Mouse (Mus musculus) activated CD4-positive, CD25-positive, alpha-beta regulatory T cell, adult 4 months (primary cell): ENCODE data around the gene Ankib1. TPM values are rescaled to one million over a fixed set of nuclear protein-coding genes. Genes with fewer than 3 reads are reported as not detected.
A peak's percentile ranks its signal among the peaks of the same experiment; 100 is the strongest.
"Not testable (repeated sequence)": the region's sequence is repeated elsewhere in the genome, so short reads cannot be mapped to it uniquely, and the experiment has no call there.

Experiments used
- ATAC-seq: one replicate; pipeline ENCODE4 v1.8.0; 2017
- polyA plus RNA-seq, 2 experiments: library from polyadenylated mRNA; unstranded; fragments of 100-300 nt; shearing (Covaris generic); gene quantifications; one replicate each; pipeline ENCODE4 v1.2.1; 2017

Ankib1 gene
- 10 to 100 TPM; 13.8 to 22.9 TPM for polyA plus RNA-seq

- ATAC-seq, result peak; percentile 81
Measured at GRCm38 (mm10) chr5:3802433-3803291, at the start of gene Ankib1, which contains the start of gene Krit1. Gene Ankib1, minus strand, starts transcription at chr5:3802925. Gene Krit1, plus strand, starts transcription at chr5:3803184.

DNA sequence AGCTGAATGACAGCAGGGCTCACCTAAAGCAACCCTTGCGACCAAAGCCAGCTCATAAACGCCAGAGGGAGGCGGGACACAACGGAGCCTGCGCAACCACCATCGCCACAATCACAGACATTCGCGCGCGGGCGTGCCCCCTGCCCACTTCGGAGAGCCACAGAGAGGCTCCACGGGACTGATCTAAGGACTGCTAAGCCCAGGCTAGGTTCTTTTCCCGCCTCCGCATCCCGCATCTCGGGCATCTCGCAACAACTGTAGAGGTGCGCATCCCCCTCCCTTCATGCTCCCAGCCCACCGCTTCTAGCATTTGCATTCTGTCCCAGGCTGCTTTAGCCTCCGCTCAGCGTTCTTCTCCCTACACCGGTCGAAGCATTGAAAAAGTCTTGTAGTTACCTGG is 42.3 kb upstream of the Ankib1 start, which contains the start of gene Lrrd1:
Gene Lrrd1 (plus strand): TSS at position 148 of the 400 bp plus-strand sequence.
- ATAC-seq, result no peak

DNA sequence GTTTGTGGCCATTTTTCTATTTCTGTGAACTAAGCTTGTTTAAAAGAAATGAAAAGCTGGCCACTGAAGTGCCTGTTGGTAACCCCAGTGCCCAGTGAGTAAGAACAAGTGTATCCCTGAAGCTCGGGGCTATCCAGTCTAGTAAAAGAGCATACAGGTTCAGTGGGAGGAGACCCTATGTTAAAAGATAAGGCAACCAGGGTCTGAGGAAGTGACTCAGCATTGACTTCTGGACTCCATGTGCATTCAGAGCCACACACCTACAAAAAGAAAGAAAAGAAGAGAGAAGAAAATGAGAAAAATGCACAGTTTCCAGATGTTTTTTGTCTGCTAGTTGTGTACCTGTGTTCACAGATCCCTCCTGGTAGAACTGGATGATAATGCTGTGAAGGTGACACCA is 31.4 kb upstream of the Ankib1 start:
- ATAC-seq, result no peak

GRCm38 (mm10) chr5:3808472-3808871 is 5.7 kb upstream of the Ankib1 start:
- no peak for ATAC-seq

DNA sequence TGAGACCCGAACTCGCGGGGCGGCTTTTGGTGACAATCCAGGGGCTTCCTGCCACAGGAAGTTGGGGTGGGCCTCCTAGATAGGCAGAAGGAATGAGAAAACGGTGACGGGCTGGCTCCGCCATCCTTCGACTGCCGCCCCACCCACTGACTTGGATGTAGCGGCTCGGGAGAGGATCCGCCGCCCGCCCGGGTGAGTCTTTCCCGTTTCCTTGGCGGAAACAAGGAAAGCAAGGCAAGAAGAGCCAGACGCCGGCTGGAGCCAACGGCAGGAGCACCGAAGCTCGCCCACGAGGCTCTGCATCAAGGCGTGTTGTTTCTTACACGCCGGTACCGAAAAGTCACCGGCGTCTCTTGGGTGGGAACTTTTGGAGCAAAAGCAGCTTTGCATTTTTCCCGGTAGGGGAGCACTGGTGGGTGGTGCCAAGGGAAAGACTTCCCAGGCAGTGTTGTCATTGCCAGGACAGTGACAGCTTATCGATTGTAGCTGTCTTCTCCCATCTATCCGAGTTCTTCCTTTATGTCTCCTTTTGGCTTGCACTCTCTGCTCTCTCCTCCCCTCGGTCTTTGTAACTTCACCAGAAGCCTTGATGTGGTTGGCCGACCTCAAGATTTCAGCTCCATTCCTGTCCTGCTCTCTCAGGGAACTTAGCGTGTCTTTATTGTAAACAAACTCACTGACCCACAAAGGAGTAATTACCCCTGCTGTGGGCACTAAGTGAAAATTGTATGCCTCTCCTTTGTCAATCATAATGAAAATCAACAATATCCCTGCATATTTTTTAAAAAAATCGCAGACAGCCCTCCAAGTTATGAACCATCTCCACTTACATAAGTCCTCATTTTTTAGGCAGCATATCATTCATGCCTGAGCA is 804 bp upstream of the Ankib1 start:
- peak; percentile 37 for ATAC-seq

DNA sequence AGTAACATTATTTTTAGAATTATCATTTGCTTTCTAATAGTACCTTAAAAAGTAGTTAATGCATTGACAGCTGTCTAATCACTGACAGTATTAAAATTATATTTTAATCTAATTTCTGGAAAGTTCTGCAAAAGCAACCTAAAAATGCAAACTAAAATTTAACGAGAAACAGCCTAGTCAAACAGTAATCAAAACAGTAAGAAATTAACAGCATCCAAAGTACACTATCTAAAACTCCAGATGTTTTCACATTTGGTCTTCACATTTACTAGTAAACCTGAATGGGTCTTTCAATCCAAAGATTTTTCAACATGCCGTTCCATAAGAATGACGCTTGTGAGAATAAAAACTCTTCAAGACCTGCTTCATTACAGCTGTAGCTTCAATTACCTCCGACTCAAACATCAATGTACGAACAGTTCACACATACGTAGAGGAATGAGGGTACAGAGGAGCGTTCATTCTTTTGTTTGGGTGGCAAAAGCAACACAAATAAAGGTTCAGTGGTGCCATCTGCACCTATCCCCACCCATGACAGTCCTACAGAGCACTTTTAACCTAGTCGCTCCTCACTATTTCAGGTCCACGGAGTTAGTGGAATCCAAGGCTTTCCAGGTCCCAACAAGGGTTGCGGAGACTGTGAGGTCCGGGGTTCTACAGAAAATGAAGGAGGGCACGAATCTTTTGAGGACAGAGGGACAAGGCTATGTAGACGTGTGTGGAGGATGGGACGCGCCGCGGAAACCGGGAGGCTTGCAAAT is 873 bp downstream of the Ankib1 start:
- ATAC-seq, result no peak

DNA sequence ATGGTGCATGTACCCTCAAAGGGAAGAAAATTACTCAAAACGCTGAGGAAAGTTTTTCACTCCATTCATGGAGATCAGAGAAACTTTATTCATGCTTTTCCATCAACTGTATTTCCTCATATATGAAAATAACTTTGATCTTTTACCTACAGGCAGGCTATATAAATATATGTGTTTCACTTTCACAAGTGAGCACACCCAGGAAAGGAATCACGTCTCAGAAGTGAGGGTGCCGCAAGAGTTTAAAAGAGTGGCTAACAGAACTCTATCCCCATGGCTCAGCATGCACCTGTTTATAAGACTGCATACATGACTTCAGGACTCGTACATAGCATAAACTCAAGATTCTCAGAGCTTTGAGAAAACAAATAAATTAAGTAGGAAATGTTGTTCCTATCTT is 1.8 kb downstream of the Ankib1 start:
- peak; percentile 19 for ATAC-seq

GRCm38 (mm10) chr5:3800041-3800440 is 2.7 kb downstream of the Ankib1 start:
- no peak for ATAC-seq

DNA sequence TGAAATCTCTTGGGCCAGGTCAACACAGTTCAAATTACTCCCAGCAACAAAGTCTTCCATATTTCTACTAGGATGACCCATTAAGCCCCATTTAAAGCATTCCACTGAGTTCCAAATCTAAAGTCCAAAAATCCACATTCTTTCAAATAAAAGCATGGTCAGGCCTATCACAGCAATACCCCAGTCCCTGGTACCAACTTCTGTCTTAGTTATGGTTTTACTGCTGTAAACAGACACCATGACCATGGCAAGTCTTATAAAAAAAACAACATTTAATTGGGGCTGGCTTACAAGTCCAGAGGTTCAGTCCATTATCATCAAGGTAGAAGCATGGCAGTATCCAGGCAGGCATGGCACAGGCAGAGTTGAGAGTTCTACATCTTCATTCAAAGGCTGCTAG is 4.1 kb downstream of the Ankib1 start:
- not testable (repeated sequence) for ATAC-seq

- not testable (repeated sequence) for ATAC-seq
Measured at GRCm38 (mm10) chr5:3797101-3797500, 5.6 kb downstream of the Ankib1 start.

DNA sequence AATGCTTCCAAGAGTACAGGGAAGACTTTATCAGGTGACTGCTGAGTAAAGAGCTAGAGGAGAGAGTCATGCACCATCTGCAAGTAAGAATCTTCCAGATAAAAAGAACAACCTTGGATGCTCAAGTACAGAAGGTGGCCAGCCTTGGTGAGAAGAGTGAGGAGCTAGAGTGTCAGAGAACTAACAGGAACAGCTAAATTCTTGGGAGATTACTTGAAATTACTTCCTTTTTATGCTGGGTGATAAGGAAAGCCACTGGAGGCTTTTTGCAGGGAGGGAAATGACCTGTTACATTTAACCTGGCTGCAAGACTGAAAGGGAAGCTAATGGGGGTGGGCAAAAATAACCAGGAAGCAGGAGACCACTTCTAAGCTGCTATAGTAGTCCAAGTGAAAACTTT is 11.7 kb downstream of the Ankib1 start:
- no peak for ATAC-seq

DNA sequence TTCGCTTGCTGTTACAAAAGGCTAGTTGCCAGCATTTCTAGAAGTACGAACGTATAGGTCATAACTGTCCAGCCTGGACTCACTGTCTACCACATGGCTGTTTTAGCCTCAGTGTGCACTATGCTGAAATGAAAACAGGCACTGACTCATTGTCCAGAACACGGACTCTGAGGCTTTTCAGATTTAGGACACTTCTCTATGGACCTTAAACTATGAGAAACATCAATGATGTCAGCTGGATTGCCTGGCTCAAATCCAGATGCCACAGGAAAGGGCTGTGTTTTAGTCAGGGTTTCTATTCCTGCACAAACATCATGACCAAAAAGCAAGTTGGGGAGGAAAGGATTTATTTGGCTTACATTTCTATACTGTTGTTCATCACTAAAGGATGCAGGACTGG is 15.2 kb downstream of the Ankib1 start:
- no peak for ATAC-seq

DNA sequence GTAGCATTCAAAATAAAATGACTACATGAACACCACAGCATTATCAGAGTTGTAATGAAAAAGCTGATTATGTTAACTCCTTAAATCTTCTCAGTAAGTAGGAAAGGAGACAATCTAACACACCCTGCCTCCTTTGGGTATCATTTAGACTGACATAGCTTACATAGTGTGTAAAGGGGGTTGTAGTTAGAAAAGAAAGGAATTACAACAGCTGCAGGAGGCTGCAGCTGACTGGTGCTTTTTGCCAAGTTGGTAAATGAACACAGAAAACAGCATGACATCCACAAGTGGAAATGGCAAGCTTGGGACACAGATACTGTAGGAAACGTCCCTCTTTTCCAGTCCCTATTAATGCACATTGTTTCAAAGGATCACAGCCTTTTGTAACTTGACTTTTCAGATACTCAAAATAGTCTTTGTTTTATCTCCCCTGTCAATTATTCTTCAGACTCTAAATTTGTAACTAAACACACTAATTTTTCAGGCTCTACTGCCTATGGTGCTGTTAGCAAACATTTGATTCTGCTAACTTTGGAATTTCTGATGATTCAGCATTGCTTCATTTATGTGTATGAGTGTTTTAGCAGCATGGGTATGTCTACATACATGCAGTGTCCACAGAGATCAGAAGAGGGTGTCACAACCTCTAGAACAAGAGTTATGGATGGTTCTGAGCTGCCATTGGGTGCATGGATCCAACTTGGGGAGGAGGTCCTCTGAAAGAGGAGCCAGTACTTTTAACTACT is 17.8 kb downstream of the Ankib1 start:
- ATAC-seq, result no peak

GRCm38 (mm10) chr5:3783947-3784681 is 18.6 kb downstream of the Ankib1 start:
- no peak for ATAC-seq

DNA sequence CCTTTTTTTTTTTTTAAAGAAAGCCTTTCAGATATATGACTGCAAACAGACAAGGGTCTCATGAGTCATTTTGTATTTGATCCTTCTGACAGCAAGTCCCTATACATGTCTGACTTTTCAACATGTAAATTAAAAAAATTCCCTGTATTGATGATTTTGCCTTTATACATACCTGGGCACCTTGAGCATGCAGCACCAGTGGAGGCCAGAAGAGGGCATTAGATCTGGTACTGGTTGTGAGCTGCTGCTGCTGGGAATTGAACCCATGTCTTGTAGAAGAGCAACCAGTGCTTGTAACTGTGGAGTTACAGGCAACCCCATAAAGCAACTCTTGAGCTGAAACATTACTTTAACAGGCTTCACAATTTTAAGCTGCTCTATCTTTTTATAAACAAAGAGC is 20.1 kb downstream of the Ankib1 start:
- peak; percentile 63 for ATAC-seq

DNA sequence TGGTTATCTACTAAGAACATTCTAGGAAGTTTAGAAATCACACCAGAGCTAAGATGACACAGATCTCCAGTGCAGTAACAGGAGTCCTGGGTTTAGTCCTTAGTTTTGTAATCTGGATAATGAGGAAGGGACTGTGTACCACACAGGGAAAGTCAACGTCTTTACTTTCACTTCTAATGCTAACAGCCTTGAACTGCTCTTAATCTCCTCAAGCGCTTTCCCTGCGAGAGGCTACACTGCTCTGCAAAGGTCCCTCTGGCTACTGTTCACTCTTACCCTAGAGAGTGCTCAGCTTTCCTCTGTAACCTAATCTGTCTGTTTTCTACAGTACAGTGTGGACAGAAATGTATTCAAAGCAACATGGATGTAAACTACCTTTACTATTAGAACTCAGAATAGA is 30.7 kb downstream of the Ankib1 start:
- no peak for ATAC-seq

- no peak for ATAC-seq
Measured at GRCm38 (mm10) chr5:3771512-3771911, 31.2 kb downstream of the Ankib1 start.

DNA sequence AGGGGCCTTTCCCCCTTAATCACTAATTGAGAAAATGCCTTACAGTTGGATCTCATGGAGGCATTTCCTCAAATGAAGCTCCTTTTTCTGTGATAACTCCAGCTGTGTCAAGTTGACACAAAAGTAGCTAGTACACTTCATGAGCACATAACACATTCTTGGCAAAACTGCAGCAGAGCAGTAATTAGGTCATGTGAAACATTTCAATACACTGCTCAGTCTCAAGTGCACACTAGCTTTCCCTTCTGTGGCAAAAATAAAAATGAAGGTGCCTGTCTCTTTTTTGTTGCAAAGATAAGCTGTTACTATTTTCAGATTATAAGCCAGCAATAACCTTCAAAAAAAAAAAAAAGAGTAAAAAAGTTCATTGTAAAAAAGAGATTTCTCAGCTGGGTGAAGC is 52.2 kb downstream of the Ankib1 start:
- ATAC-seq, result not testable (repeated sequence)

DNA sequence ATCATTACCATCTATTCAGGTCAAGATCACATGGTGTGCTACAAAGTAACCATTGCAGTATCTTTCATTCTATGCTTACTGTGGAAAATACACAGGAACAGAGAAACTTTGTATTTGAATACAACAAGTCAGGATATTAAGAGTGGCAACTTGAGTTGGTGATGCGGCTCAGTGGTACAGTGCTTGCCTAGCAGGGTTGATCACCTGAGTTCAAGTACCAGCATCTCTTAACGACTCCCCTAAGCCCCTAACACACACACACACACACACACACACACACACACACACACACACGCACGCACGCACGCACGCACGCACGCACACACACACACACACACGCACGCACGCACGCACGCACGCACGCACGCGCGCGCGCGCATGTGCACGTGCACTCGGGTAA is 69.9 kb downstream of the Ankib1 start:
- ATAC-seq, result not testable (repeated sequence)

- no peak for ATAC-seq
Measured at GRCm38 (mm10) chr5:3728820-3729219, 73.9 kb downstream of the Ankib1 start.

GRCm38 (mm10) chr5:3725491-3725890 is 77.2 kb downstream of the Ankib1 start:
- ATAC-seq, result no peak
